Mouse (Mus musculus): ENCODE data around the gene Cenpq. TPM values are rescaled to one million over a fixed set of nuclear protein-coding genes. Genes with fewer than 3 reads are reported as not detected.

Cenpq gene
- polyA plus RNA-seq, 1 experiment = 4.7 TPM

- H3K36me3 ChIP-seq (ENCODE audit: control insufficient read depth, insufficient read depth) = peaks cover 9% of the 10 kb centered on the region
- peaks cover 47% of the 10 kb centered on the region for H3K79me2 ChIP-seq (ENCODE audit: control insufficient read depth, insufficient read depth)
- H3K27me3 ChIP-seq (ENCODE audit: control insufficient read depth, insufficient read depth, insufficient read length) = no peaks in the 10 kb centered on the region
- TF ChIP-seq MYOD1 (IDR thresholded peaks at IDR 0.05; ENCODE audit: control insufficient read depth, insufficient read length, low read depth) (no peak), MYOG (IDR thresholded peaks at IDR 0.05; ENCODE audit: control insufficient read depth, extremely low read depth, insufficient read length) (no peak), USF1 (IDR thresholded peaks at IDR 0.05; ENCODE audit: low read depth) (no peak), CTCF (IDR thresholded peaks at IDR 0.05; ENCODE audit: control insufficient read depth, insufficient read depth, insufficient read length) (no peak), FOSL1 (IDR thresholded peaks at IDR 0.05; ENCODE audit: insufficient read depth, low read length, poor library complexity, severe bottlenecking) (no peak), CEBPB (IDR thresholded peaks at IDR 0.05; ENCODE audit: low read depth) (no peak), MAX (IDR thresholded peaks at IDR 0.05) (no peak)
- peaks cover 31% of the 10 kb centered on the region for H3K79me3 ChIP-seq (ENCODE audit: low read depth)
- H3ac ChIP-seq (ENCODE audit: control insufficient read depth, insufficient read length, low read depth) = no peak overlapping the region
- H3K4me3 ChIP-seq (ENCODE audit: insufficient read depth, poor library complexity, severe bottlenecking) = peak overlapping the region; percentile 26
Measured at GRCm38 (mm10) chr17:40877741-40878140, 57.1 kb downstream of the Cenpq start.

- TF ChIP-seq FOSL1 (IDR thresholded peaks at IDR 0.05; ENCODE audit: insufficient read depth, low read length, poor library complexity, severe bottlenecking) = no peak
- TF ChIP-seq MYOD1 (IDR thresholded peaks at IDR 0.05; ENCODE audit: control insufficient read depth, insufficient read length, low read depth) = no peak
- TF ChIP-seq CTCF (IDR thresholded peaks at IDR 0.05; ENCODE audit: control insufficient read depth, insufficient read depth, insufficient read length) = no peak
- TF ChIP-seq MAX (IDR thresholded peaks at IDR 0.05) = no peak
- TF ChIP-seq CEBPB (IDR thresholded peaks at IDR 0.05; ENCODE audit: low read depth) = no peak
- no peak for TF ChIP-seq MYOG (IDR thresholded peaks at IDR 0.05; ENCODE audit: control insufficient read depth, extremely low read depth, insufficient read length)
Measured at GRCm38 (mm10) chr17:40875568-40875967, 59.3 kb downstream of the Cenpq start.

GRCm38 (mm10) chr17:40874701-40875100, 60.1 kb downstream of the Cenpq start:
- no peak overlapping the region for H3ac ChIP-seq (ENCODE audit: control insufficient read depth, insufficient read length, low read depth)
- H3K79me2 ChIP-seq (ENCODE audit: control insufficient read depth, insufficient read depth) = peaks cover 42% of the 10 kb centered on the region
- no peak for TF ChIP-seq USF1 (IDR thresholded peaks at IDR 0.05; ENCODE audit: low read depth)
- no peak for TF ChIP-seq MAX (IDR thresholded peaks at IDR 0.05)
- TF ChIP-seq CEBPB (IDR thresholded peaks at IDR 0.05; ENCODE audit: low read depth) = no peak
- TF ChIP-seq FOSL1 (IDR thresholded peaks at IDR 0.05; ENCODE audit: insufficient read depth, low read length, poor library complexity, severe bottlenecking) = no peak
- TF ChIP-seq MYOD1 (IDR thresholded peaks at IDR 0.05; ENCODE audit: control insufficient read depth, insufficient read length, low read depth) = no peak
- no peak for TF ChIP-seq MYOG (IDR thresholded peaks at IDR 0.05; ENCODE audit: control insufficient read depth, extremely low read depth, insufficient read length)
- TF ChIP-seq CTCF (IDR thresholded peaks at IDR 0.05; ENCODE audit: control insufficient read depth, insufficient read depth, insufficient read length) = no peak
- peaks cover 26% of the 10 kb centered on the region for H3K79me3 ChIP-seq (ENCODE audit: low read depth)
- H3K36me3 ChIP-seq (ENCODE audit: control insufficient read depth, insufficient read depth) = peaks cover 9% of the 10 kb centered on the region
- no peaks in the 10 kb centered on the region for H3K27me3 ChIP-seq (ENCODE audit: control insufficient read depth, insufficient read depth, insufficient read length)
- no peak overlapping the region for H3K4me3 ChIP-seq (ENCODE audit: insufficient read depth, poor library complexity, severe bottlenecking)

More at GRCm38 (mm10) chr17:40875568-40875967, 59.3 kb downstream of the Cenpq start:
- Histone ChIP-seq H3K79me2 (ENCODE audit: control insufficient read depth, insufficient read depth) (peaks cover 47% of the 10 kb centered on the region), H3K79me3 (ENCODE audit: low read depth) (peaks cover 31% of the 10 kb centered on the region), H3K4me3 (ENCODE audit: insufficient read depth, poor library complexity, severe bottlenecking) (no peak overlapping the region), H3K27me3 (ENCODE audit: control insufficient read depth, insufficient read depth, insufficient read length) (no peaks in the 10 kb centered on the region), H3K36me3 (ENCODE audit: control insufficient read depth, insufficient read depth) (peaks cover 9% of the 10 kb centered on the region), H3ac (ENCODE audit: control insufficient read depth, insufficient read length, low read depth) (no peak overlapping the region)

GRCm38 (mm10) chr17:40873582-40874011, 61.2 kb downstream of the Cenpq start:
- H3ac ChIP-seq (ENCODE audit: control insufficient read depth, insufficient read length, low read depth) = no peak overlapping the region
- H3K27me3 ChIP-seq (ENCODE audit: control insufficient read depth, insufficient read depth, insufficient read length) = no peaks in the 10 kb centered on the region
- TF ChIP-seq FOSL1 (IDR thresholded peaks at IDR 0.05; ENCODE audit: insufficient read depth, low read length, poor library complexity, severe bottlenecking) = no peak
- no peak for TF ChIP-seq CTCF (IDR thresholded peaks at IDR 0.05; ENCODE audit: control insufficient read depth, insufficient read depth, insufficient read length)
- no peak for TF ChIP-seq MYOD1 (IDR thresholded peaks at IDR 0.05; ENCODE audit: control insufficient read depth, insufficient read length, low read depth)
- TF ChIP-seq USF1 (IDR thresholded peaks at IDR 0.05; ENCODE audit: low read depth) = no peak
- TF ChIP-seq CEBPB (IDR thresholded peaks at IDR 0.05; ENCODE audit: low read depth) = no peak
- TF ChIP-seq MAX (IDR thresholded peaks at IDR 0.05) = no peak
- TF ChIP-seq MYOG (IDR thresholded peaks at IDR 0.05; ENCODE audit: control insufficient read depth, extremely low read depth, insufficient read length) = no peak
- H3K79me3 ChIP-seq (ENCODE audit: low read depth) = peaks cover 17% of the 10 kb centered on the region
- peaks cover 31% of the 10 kb centered on the region for H3K79me2 ChIP-seq (ENCODE audit: control insufficient read depth, insufficient read depth)
- H3K4me3 ChIP-seq (ENCODE audit: insufficient read depth, poor library complexity, severe bottlenecking) = no peak overlapping the region
- H3K36me3 ChIP-seq (ENCODE audit: control insufficient read depth, insufficient read depth) = peaks cover 9% of the 10 kb centered on the region

Other genes starting within 250 kb of the Cenpq start
- not detected for gene Esp1, start 207.9 kb downstream of the Cenpq start, polyA plus RNA-seq (2012; fragmentation: generic; extraction: Trizol)
- gene Crisp2, start 128.0 kb downstream of the Cenpq start, polyA plus RNA-seq (2012; fragmentation: generic; extraction: Trizol) = not detected
- gene Rhag, start 123.9 kb downstream of the Cenpq start, polyA plus RNA-seq (2012; fragmentation: generic; extraction: Trizol) = not detected
- gene 9130008F23Rik, start 54.5 kb downstream of the Cenpq start, polyA plus RNA-seq (2012; fragmentation: generic; extraction: Trizol) = 2.2 TPM
- gene Glyatl3, start 20.7 kb downstream of the Cenpq start, polyA plus RNA-seq (2012; fragmentation: generic; extraction: Trizol) = not detected
- gene Mut, start 362 bp downstream of the Cenpq start, polyA plus RNA-seq (2012; fragmentation: generic; extraction: Trizol) = 4.8 TPM